Mouse (Mus musculus) layer of hippocampus, adult 2 months (tissue): ENCODE results near the gene Tbc1d22a. TPM values are rescaled to one million over a fixed set of nuclear protein-coding genes. Genes with fewer than 3 reads are reported as not detected.

Experiments
- DNase-seq, 2 experiments: peaks; one replicate each; pipeline ENCODE4 v3.0.0; 2022; ENCODE audit warnings: low spot score in 2 of 2
- H3K27ac ChIP-seq: fragments of 200-600 bp; 2 replicates; pipeline ENCODE4 v1.8.1; 2022
- H3K4me3 ChIP-seq: fragments of 200-600 bp; 2 replicates; pipeline ENCODE4 v1.8.1; 2022; ENCODE audit warnings: mild to moderate bottlenecking
- CTCF ChIP-seq: fragments of 200-600 bp; conservative IDR thresholded peaks from 2 replicates; pipeline ENCODE4 v1.8.1; 2022; ENCODE audit warnings: antibody characterized with exemption, mild to moderate bottlenecking, moderate library complexity
- total RNA-seq, 2 experiments: library from RNA; stranded (reverse); gene quantifications; 2 replicates each; pipeline ENCODE4 v1.2.3; 2021

Tbc1d22a gene
- total RNA-seq, 2 experiments from 2014 or later = 33.2 to 34.7 TPM

DNA sequence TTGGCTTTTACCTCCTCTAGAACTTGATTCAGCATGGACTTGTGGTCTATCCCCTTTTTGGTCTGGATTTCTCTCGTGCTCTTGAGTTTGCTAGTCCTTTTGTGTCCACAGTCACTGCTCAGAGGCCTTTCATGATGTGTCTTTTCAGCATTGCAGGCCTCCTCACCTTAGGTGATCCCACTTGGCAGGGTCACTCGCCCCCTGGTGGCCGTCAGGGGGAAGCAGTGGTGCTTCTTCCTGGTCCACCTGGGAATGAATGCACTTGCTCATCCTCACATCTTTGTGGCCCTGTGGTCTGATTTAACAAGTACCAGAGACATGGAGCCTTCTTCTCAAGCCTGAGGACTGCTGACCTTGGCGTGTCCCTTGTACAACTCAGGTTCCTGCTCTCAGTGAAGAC lies 191.3 kb downstream of the Tbc1d22a start:
- TF ChIP-seq CTCF = peak; percentile 94; the same call in 1 of the 2 replicates
- no peak overlapping the region for H3K4me3 ChIP-seq
- DNase-seq = peak in 1 of 2 experiments; percentile 56
- H3K27ac ChIP-seq = no peak overlapping the region

DNA sequence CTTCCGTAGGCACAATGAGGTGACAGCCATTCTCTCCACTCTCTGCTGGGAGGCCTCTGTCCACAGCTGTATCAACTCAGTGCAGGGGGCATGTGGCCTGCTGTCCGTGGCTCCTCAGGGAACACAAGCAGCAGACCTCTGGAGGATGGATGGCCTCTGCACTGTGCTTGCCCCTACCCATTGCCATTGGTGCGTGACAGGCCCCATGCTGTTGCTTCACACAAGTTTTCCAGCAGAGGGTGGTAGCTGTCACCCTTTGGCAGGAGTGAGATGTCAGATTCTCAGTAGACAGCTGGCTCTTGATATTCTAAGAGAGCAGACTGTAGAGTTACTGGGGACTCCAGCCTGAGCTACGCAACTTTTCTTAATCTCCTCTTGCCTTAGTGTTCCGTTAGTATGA lies 195.1 kb downstream of the Tbc1d22a start:
- no peak overlapping the region for H3K27ac ChIP-seq
- TF ChIP-seq CTCF = peak; percentile 73
- no peak overlapping the region for H3K4me3 ChIP-seq
- DNase-seq = peak; percentile 30 to 38

DNA sequence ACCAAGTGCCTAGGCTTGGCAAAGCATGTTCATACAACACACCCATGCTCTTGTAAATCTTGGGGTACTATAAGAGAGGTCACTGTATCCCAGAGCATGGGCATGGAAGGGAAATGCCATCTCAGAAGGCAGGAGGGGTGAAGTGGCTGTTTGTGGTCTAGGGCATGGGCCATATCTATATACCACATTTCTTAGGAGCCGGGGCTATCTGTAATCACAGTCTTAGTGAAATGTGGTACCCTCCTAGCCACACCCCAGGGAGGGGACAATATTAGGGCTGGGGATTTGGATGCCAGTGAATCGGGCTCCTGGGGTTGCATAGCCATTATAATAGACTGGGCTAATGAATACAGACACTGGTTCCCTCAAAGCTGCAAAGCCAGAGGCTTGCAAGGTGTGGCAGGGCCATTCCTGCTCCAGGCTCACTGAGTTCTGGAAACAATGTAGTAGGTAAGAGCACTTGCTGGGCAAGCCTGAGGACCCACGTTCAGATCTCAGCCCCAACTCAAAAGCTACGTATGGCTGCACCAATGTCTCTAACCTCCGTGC lies 197.3 kb downstream of the Tbc1d22a start:
- Histone ChIP-seq H3K27ac (no peak overlapping the region), H3K4me3 (no peak overlapping the region)
- DNase-seq = no peak
- no peak for TF ChIP-seq CTCF

DNA sequence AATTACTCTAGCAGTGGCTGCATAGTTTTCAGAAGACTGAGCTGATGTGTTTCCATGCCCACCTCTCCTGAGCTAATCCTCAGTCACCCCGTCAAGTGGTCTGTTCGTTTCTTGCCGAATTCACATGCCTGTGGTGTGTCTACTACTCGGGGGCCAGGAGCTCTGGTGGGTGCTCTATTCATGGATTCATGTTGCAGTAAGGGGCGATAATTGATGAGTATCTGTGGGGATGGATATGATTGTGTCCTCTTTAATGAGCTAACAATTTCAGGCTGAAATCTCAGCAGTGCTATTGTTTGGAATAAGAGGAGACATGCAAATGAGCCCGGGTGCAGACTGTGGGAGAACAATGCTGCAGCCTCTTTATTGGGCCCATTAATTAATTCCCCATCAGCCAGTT lies 201.7 kb downstream of the Tbc1d22a start:
- no peak overlapping the region for H3K4me3 ChIP-seq
- TF ChIP-seq CTCF = no peak
- no peak overlapping the region for H3K27ac ChIP-seq
- no peak for DNase-seq

DNA sequence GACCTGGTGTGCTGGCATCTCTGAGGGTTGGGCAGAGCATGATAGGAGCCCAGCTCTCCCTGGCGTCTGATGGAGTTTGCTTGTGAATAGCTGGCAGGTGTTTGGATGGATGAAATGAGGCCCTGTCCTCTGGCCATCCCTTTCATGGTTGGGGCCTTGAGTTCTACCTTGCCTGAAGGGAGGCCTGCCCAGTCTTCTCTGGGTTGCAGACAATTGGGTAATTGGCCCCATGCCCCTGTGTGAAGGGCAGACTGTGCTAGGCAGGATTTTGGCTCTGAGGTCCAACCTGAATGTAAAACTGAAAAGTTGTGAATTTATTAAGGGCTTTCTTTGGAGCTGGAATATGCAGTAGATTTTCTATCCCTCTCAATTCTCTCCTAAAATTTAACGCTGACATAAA lies 204.2 kb downstream of the Tbc1d22a start:
- DNase-seq = no peak
- Histone ChIP-seq H3K4me3 (no peak overlapping the region), H3K27ac (peak overlapping the region; percentile 68; the same call in 1 of the 2 replicates)
- TF ChIP-seq CTCF = no peak

DNA sequence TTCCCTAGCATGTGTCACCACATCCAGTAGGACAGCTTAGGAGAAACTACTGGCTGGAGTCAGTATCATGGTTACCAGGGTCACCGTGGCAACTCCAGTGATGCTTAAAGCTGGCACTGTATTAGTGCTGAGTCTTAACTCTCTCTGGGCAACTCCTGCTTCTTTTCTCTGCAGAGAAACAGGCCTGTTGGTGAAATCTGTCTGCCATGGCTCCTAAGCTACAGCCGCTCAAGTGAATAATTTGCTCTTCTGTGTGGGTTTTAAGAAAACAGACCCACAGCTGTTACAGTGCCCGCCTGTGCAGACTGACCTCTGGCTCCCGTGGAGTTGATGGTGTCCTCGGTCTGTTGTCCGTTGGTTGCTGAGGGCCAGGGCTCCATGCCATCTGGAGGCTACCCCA lies 205.4 kb downstream of the Tbc1d22a start:
- no peak for TF ChIP-seq CTCF
- Histone ChIP-seq H3K27ac (peak overlapping the region; percentile 68), H3K4me3 (no peak overlapping the region)
- DNase-seq = peak; percentile 16 to 45

DNA sequence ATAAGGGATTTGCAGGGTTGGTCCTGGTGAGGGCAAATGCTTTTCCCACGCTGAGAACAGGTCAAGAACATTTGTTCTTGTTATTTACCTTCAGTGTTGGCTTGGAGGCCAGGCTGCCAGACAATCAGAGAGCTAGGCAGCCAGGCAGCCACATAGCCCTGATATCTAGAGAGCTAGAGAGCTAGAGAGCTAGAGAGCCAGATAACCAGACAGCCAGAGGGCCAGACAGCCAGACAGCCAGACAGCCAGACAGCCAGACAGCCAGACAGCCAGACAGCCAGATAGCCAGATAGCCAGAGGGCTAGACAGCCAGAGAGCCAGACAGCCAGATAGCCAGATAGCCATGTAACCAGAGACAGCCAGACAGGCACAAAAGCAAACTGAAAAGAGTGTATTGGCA lies 208.6 kb downstream of the Tbc1d22a start:
- Histone ChIP-seq H3K4me3 (no peak overlapping the region), H3K27ac (no peak overlapping the region)
- TF ChIP-seq CTCF = no peak
- no peak for DNase-seq

DNA sequence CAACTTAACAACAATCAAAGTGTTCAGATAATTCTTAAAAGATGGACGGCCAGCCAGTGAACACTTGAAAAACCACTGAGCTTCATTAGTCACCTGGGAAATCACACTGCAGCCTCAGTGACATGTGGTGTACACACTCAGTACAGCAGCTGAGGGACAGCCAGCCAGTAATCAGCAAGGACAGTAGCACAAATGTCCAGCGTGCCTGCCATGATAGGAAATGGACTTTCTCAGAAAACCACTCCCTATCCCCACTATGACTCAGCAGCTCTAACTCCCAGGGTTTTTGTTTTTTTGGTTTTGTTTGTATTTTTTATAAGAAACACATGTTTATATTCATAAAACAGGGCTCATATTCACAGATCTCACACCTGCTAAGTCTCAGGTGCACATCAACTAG lies 209.6 kb downstream of the Tbc1d22a start:
- DNase-seq = no peak
- no peak for TF ChIP-seq CTCF
- no peak overlapping the region for H3K27ac ChIP-seq
- H3K4me3 ChIP-seq = no peak overlapping the region

DNA sequence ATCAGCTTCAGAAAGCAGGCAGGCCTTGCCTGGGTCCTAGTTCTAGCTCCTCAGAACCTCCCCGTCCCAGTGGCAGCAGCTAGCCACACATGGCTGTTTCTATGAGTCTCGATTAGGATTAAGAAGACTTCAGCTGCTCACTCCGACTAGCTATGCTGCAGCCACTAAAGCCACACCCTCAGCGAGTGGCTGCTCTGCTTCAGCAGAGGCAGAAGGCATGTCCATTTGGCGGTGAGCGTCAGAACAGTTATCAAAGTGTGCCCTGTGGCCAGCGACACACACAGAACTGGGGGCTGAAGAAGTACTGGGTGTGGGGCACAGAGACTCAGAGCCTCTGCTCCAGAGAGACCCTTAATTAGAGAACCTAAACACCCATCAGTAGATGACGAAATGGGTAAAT lies 210.7 kb downstream of the Tbc1d22a start:
- Histone ChIP-seq H3K27ac (no peak overlapping the region), H3K4me3 (no peak overlapping the region)
- no peak for TF ChIP-seq CTCF
- DNase-seq = no peak

DNA sequence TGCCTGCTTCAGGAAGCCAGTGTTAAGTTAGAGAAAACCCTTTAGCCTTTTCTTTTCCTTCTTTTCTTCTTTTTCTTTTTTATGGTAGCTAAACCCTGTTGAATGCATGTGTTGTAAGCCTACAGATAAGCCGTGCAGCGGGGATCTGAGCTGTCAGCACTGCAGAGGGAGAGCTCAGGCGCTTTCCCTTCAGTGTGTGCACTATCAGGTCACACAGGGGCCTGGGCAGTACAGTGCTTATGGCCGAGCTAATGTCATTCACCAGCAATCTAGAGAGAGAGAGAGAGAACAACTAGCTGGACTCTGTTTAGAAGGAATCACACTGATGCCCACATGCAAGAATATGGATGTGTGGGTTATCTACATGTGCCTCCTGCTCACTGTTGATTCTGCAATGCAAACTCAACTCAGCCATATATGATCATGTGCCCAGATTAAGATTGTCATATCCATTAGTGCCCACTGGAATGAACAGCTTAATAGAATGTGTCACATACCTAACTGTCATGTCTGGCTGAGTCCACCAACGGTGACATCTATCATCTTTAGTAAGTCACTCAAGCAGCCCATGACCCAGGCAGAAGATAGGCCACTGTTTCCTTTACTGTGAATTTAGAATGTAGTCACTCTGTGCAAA lies 212.2 kb downstream of the Tbc1d22a start:
- TF ChIP-seq CTCF = no peak
- H3K4me3 ChIP-seq = no peak overlapping the region

DNA sequence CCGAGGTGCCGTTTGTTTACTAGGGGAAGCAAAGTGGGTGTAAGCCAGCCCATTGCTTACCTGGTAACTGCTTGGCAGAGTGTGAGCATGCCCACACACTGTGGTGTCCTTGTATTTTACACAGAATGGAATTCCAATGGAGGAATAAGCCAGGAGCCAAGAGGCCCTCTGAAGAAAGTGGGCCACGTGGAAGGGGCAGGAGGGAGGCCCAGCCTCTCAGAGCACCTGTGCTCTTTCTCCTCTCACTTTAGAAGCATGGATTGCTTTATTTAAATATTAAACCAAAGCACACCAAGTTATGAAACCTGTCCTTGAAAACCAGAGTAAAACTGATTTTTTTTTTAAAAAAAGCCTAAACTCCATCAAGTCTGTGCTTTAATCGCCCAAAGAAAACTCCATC lies 213.2 kb downstream of the Tbc1d22a start:
- Histone ChIP-seq H3K27ac (no peak overlapping the region), H3K4me3 (no peak overlapping the region)
- DNase-seq = no peak
- TF ChIP-seq CTCF = no peak

More for the DNA sequence above, 212.2 kb downstream of the Tbc1d22a start:
- no peak for DNase-seq
- no peak overlapping the region for H3K27ac ChIP-seq

DNA sequence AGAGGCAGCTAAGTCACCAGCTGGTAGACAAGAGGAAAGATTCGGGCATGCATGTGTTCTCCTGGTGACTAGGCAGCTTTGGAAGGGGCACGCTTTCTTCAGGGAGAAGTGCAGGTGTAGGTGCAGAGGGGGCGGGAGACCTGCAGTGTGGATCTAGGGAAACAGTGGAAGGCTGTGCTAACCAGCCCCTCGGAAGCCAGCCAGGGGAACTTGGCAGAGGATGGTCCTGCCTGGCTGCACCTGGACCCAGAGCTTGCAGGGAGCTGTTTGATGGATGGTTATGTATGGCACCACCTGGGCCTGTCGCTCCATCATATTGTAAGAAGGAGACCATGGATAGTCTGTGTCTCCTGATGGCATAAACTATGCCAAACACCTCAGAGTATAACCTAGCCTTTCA lies 214.2 kb downstream of the Tbc1d22a start:
- no peak overlapping the region for H3K27ac ChIP-seq
- TF ChIP-seq CTCF = no peak
- H3K4me3 ChIP-seq = no peak overlapping the region
- DNase-seq = peak in 1 of 2 experiments; percentile 7

DNA sequence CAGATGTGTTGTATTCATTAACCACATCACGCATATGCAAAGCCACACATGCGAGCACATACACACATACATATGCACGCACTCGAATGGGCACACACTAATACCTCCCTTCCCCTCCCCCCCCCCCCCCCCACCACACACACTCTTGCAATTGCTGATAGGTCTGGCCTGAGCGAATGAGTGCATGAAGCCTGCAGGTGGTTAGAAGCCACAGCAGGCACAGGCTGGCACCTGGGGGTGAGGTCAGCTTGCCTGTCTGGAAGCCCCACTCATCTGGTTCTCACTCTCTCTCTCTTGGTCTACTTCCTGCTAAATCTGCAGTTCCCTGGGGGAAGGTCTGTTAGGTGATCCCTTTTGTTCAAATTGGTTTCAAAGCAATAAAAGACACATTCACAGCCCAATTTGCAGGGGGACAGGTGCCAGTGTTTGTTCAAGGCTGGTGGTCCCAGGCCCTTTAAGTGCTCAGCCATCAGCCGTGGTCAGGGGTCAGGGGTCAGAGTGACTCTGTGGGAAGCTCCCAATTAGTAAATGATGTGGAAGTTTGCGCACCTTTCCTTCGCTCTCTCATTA lies 215.6 kb downstream of the Tbc1d22a start:
- DNase-seq = no peak
- no peak for TF ChIP-seq CTCF

DNA sequence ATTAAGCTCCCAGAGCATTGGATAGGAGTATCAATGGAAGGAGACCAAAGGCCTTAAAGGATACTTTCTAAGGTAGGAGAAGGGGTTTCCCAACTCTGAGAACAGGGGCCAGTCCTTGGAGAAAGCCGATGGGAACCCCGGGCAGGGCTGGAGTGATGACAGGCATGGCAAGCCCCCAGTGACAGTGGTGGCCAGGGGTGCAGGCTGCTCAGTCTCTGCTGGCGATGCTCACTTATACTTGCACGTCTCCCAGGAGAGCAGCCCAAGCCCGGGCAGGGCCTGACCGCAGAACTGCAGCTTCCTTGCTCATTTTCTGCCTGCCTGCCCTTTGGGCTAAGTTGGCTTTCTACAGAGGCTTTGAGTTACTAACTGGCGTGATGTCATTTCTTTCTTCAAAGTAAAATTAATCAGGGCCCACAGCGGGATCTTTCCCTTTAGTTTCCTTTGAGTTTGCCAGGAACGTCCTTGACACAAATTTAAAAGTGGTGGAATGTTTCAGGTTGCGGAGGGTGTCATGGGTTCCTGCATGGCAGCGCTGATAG lies 217.4 kb downstream of the Tbc1d22a start:
- no peak overlapping the region for H3K4me3 ChIP-seq
- no peak for DNase-seq
- no peak overlapping the region for H3K27ac ChIP-seq

More for the DNA sequence above, 215.6 kb downstream of the Tbc1d22a start:
- no peak overlapping the region for H3K4me3 ChIP-seq
- no peak overlapping the region for H3K27ac ChIP-seq

More for the DNA sequence above, 217.4 kb downstream of the Tbc1d22a start:
- TF ChIP-seq CTCF = no peak
